Mouse (Mus musculus): ENCODE data around the gene Ckap5.
A peak's percentile ranks its signal among the peaks of the same experiment; 100 is the strongest.
"Not testable (repeated sequence)": the region's sequence is repeated elsewhere in the genome, so short reads cannot be mapped to it uniquely, and the experiment has no call there.

Ckap5 gene

GRCm38 (mm10) chr2:91526294-91527146 lies at the start of gene Ckap5:
Gene Ckap5 (plus strand): TSS chr2:91526762.
- DNase-seq = peak; percentile 93 to 95

DNA sequence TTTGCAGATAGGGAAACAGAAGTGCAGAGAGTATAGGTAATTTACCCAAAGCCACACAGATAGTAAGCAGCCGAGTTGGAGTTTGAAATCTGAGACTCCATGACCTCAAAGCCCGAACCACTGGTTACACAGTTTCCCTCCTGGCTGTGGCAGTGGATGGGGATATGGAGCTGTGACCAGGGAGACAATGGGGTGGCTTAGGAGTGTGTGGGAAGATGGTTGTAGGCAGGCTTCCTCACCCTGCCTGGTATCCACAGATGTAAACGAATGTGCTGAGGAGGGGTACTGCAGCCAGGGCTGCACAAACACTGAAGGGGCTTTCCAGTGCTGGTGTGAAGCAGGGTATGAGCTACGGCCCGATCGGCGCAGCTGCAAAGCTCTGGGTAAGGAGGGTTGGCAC lies 49.7 kb upstream of the Ckap5 start:
- DNase-seq = no peak

GRCm38 (mm10) chr2:91480399-91480801 lies 46.2 kb upstream of the Ckap5 start:
- no peak for DNase-seq

GRCm38 (mm10) chr2:91480805-91481514 lies 45.6 kb upstream of the Ckap5 start:
- DNase-seq = peak; percentile 36 to 58

GRCm38 (mm10) chr2:91484698-91485097 lies 41.9 kb upstream of the Ckap5 start:
- no peak for DNase-seq

DNA sequence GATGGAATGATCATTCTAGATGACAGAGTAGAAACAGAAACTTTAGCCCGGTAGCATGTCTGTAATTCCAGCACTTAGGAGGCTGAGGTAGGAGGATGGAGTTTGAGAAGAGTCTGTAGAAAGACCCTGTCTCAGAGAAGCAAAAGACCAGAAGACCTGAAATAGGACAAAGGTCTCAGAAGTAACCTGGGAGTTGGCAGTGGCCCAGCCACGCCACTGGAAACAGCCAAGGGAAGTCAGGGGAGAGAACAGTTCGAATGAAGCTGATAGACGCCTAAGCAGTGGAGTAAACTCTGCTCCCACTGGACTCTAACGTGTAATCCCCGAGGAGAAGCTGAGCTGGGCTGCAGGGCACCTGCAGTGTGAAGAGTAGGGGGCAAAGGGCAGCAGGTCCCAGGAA lies 41.3 kb upstream of the Ckap5 start:
- DNase-seq = no peak

GRCm38 (mm10) chr2:91487295-91487694 lies 39.3 kb upstream of the Ckap5 start:
- peak; percentile 62 to 69 for DNase-seq

DNA sequence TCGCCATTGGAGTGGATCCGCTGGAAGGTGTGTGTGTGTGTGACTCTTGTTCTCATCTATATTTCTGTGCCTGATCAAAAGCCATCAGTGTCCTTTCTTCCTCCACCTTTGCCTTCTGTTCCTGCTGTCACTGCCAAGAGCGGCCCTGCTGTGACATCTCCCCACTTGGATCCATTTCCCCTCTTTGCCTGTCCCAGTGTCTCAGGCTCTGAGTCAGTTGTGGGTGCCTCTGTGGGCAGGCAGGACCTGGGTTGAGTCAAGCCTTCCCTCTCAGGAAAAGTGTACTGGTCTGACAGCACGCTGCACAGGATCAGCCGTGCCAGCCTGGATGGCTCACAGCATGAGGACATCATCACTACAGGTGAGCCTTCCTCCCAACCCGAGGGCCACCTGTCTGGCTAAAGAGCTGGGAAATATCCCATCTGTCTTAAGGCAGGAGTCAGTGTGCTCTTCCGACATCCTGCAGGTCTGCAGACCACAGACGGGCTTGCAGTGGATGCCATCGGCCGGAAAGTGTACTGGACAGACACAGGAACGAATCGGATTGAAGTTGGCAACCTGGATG lies 34.4 kb upstream of the Ckap5 start:
- DNase-seq = no peak

GRCm38 (mm10) chr2:91493981-91494380 lies 32.6 kb upstream of the Ckap5 start:
- DNase-seq = no peak

DNA sequence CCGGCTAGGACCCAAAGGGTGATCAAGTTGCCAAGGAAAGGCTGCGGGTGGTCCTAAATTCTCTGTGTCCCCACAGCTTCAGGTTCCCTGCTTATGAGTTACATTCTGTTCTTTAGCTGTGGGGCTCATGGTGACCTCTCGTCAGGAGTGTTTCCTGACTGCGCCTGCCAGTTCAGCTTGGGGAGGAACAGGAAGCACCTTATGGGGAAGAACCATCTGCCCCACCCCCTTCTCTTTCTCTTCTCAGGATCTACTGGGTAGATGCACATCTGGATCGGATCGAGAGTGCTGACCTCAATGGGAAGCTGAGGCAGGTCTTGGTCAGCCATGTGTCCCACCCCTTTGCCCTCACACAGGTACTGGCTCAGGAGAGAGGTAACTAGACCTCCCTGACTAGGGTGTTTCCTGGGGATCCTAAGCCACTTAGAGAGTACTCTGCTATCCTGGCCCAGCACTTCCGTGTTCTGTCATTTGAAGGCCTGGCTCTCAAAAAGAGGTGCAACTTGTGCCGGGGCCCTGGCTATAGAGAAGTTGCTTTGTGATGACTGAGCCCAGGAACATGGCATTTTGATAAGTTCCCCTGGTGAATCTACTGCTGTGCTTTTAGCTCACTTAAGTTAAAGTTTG lies 28.4 kb upstream of the Ckap5 start:
- no peak for DNase-seq

GRCm38 (mm10) chr2:91508076-91508475 lies 18.5 kb upstream of the Ckap5 start:
- no peak for DNase-seq

- DNase-seq = peak in 1 of 2 experiments; percentile 28
Measured at GRCm38 (mm10) chr2:91517186-91517585, 9.4 kb upstream of the Ckap5 start.

- no peak for DNase-seq
Measured at GRCm38 (mm10) chr2:91527147-91527486, 555 bp downstream of the Ckap5 start.

- peak; percentile 86 to 93 for DNase-seq
Measured at GRCm38 (mm10) chr2:91537588-91538205, 11.1 kb downstream of the Ckap5 start.

DNA sequence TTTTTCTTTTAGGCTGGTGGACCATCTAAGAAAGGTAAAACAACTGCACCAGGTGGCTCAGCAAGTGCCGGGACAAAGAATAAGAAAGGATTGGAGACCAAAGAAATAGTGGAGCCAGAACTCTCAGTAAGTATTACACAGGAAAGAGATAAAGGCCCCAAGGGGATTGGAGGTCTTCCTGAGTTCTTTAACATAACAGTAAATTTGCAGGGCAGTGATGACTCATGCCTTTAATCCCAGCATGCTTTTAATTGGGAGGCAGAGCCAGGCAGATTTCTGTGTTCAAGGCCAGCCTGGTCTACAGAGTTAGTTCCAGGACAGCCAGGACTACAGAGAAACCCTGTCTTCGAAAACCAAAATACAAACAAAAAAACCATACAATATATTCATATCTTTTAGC lies 41.6 kb downstream of the Ckap5 start:
- DNase-seq = no peak

DNA sequence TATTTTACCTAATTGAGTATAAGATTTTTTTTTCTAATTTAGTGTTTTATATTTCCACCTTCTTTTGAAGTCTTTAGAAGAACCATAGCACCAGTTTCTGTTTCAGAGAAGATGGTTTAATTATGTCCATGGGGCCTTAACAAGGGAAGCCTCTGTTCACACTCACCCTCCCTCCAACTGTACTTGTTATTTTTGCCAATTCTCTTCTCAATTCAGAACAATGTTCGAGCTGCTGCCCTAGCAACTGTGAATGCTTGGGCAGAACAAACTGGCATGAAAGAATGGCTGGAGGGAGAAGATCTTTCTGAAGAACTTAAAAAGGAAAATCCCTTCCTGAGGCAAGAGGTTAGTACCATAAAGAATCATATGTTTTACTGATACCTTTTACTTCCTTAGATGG lies 54.3 kb downstream of the Ckap5 start:
- DNase-seq = no peak

- no peak for DNase-seq
Measured at GRCm38 (mm10) chr2:91586242-91586641, 59.7 kb downstream of the Ckap5 start.

GRCm38 (mm10) chr2:91600475-91600874 lies 73.9 kb downstream of the Ckap5 start:
- no peak for DNase-seq

DNA sequence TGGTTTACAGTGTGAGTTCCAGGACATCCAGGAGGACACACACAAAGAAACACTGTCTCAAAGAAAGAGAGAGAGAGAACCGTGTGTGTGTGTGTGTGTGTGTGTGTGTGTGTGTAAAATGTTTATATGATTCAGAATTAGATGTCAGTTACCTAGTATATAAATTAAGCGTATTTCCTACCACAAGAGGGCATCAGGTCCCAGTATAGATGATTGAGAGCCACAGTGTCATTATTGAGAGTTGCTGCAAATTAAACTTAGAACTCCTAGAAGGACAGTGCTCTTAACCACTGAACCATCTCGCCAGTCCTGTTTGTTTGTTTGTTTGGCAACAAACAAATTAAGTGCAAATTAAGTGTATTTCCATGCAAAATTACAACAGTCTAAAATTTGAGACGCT lies 75.8 kb downstream of the Ckap5 start:
- DNase-seq = no peak

DNA sequence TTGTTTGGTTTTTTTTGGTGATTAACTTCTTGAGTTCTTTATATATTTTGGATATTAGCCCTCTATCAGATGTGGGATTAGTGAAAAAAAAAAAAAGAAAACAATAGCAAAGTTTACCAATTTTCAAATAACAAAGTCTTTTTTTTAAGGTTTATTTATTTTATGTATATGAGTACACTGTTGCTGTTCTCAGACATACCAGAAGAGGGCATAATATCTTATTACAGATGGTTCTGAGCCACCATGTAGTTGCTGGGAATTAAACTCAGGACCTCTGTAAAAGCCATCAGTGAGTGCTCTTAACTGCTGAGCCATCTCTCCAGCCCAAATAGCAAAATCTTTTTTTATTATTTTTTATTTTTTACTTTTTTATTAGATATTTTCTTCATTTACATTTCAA lies 82.8 kb downstream of the Ckap5 start:
- not testable (repeated sequence) for DNase-seq

DNA sequence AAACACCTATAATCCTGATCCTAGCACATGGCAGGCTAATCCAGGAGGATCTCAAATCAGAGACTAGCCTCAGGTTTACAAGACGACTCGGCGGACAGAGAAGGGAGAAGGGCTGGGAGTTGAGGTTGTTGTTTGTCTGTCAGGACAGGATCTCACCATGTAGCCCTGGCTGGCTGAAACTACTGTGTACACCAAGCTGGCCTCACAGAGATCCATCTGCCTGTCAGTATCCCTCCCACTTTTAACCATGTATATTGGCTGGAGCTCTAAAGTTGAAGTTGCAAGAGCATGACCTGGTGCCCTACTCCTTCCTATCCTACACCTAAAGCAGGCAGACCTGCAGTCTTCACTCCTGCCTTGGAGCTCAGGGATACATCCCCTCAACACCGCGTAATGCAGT lies 95.8 kb downstream of the Ckap5 start:
- DNase-seq = no peak

DNA sequence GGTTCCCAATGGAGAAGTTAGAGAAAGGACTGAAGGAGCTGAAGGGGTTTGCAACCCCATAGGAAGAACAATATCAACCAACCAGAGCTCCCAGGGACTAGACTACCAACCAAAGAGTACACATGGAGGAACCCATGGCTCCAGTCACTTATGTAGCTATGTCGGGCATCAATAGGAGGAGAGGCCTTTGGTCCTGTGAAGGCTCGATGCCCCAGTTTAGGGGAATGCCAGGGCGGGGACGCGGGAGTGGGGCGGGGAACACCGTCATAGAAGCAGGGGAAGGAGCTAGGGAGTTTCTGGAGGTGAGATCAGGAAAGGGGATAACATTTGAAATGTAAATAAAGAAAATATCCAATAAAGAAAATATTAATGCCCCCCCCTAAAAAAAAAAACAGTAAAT lies 96.8 kb downstream of the Ckap5 start:
- not testable (repeated sequence) for DNase-seq

DNA sequence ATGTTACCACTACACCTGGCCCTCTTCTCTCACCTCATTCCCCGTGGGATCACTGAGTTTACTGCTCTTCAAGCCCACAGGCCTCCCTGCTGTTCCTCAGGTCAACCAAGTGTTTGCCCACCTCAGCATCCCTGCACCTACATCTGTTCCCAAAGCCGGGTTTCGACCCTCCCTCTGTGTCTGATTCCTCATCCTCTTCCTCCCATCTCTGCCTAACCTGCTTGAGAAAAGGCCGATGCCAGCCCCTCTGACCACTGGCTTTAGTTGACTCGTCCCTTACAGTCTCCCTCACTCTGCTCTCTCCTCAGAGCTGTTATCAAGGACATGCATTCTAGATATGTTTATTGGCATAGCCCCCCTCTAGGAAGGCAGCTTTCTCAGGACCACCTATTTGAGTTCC lies 100.9 kb downstream of the Ckap5 start:
- no peak for DNase-seq

Data from kidney, postnatal 4 days (tissue).